Mouse (Mus musculus) CD4-positive, CD25-positive, alpha-beta regulatory T cell, adult 4 months (primary cell): ENCODE results near the gene Scarb2. TPM values are rescaled to one million over a fixed set of nuclear protein-coding genes. Genes with fewer than 3 reads are reported as not detected.

Experiments used
- ATAC-seq: one replicate; pipeline ENCODE4 v1.8.0; 2017
- polyA plus RNA-seq, 2 experiments: library from polyadenylated mRNA; unstranded; fragments of 100-300 nt; shearing (Covaris generic); gene quantifications; one replicate each; pipeline ENCODE4 v1.2.1; 2017

Gene Scarb2
- polyA plus RNA-seq, 2 experiments from 2014 or later: 9.1 to 13.0 TPM

DNA sequence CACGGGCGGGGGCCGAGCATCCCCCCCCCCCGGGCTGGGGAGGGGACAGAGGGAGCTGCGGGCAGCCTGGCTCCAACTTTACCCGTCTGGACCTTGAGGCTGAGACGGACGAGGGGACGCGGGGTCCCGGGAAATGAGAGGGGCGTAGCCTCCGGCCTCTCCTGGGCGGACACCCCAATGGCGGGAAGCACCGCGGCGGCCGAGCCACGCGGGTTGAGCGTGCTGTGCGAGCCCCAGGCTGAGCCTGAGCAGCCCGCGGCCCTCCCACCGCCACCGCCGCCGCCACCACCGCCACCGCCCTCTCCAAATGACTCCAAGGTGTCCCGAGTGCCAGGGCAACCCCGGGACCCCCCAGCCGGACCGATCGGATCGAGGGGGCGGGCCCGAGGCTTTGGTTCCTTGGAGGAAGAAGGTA, 72.1 kb downstream of the Scarb2 start:
- no peak for ATAC-seq

DNA sequence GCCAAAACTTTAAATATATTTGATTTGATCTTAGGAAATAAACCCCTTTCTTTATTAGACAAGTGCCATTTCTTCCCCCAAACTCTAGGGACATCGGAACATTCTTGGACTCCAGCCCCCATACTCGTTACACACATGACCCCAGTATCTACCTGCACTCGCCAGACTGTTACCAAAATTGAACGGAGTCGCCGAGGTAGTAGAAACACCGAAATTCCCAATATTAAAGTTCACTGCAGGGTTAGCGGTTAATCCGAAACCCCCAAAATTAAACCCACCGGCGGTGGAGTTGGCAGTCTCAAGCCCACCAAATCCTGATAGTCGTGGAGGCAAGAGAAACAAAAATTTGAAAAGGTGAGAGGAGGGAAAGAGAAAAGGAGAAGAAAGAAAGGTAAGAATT, 72.6 kb downstream of the Scarb2 start:
- ATAC-seq: no peak

- no peak for ATAC-seq
Measured at GRCm38 (mm10) chr5:92431611-92432010, 75.0 kb downstream of the Scarb2 start.

GRCm38 (mm10) chr5:92430723-92431122, 75.9 kb downstream of the Scarb2 start:
- ATAC-seq: no peak

- no peak for ATAC-seq
Measured at GRCm38 (mm10) chr5:92424126-92424525, 82.5 kb downstream of the Scarb2 start.

GRCm38 (mm10) chr5:92413982-92414375, 92.7 kb downstream of the Scarb2 start:
- no peak for ATAC-seq

- no peak for ATAC-seq
Measured at GRCm38 (mm10) chr5:92413271-92413981, 93.2 kb downstream of the Scarb2 start.

DNA sequence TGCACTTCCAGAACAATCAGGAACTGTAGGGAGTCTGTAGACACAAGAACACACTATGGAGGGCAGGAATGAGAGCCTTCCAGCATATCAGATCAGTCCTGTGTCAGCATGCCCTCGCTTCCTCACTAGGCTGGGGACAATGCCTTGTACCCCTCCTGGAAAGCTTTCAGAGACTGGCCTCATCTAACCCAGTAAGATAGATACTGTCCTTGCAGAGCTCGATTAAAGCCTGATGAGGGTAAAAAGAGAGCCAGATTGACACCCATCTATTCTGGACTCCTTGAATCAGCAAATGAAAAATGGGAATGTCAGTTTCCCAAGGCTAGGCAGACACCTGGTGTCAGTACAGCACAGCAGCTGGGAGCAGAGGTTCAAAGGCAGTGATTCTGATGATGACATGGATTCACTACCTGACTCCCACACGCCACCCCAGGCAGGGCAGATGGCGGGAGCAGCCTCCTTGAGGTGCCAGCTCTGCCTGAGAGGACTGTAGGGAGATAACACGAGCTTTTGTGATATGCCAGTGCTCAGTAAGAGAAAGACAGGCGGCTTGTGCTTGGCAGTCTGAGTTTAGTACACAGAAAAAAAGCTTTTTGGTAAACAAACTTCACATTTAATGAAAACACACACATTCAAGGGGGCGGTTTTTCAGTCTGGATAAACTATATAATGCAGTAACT, 95.0 kb downstream of the Scarb2 start:
- no peak for ATAC-seq

- no peak for ATAC-seq
Measured at GRCm38 (mm10) chr5:92410486-92410885, 96.1 kb downstream of the Scarb2 start.

DNA sequence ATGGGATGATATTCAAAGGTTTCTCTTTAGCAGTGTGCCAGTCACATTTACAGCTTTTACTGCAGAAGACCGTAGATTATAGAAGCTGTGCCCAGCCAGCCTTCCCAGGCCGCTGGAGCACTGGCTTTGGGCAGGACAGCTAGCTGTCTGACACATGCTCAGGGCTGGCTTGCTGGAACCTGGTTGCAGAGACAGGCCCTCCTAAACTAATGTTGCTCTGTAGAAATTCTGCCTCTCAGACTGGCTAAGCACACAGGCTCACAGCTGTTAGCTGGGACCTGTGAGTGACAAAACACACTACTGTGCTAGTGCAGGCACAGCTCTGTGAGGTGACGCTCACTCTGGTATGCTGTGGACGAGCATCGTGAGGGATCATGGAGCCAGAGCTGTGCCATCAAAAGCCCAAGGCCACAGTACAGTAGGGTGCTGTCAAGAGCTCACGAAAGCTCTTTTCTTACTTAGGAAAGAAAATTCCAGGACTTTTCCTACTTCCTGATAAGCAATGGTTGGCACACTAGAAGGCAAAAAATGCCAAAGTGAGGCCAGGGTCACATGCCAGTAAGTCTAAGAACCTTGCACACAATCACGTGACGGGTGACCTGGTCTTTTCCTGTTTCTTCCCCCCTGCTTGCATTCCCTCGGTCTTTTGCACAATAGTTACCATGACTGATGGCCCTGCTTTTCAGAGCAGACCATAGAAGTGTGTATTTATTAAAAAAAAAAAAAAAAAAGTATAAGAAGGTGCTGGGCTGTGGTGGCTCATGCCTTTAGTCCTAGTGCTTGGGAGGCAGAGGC, 97.1 kb downstream of the Scarb2 start:
- no peak for ATAC-seq

DNA sequence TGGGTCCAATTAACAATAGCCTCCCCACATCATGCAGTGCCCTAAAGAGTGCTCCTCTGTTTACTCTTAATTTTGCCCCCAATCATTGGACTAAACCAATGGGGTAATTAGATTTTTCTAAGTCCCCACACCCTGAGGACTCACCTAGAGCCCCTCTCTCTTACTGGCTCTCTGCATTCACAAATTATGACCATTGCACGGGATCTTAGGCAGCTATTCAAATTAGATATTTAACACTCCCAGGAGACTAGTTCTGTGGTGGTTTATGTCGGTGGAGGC, 102.3 kb downstream of the Scarb2 start:
- no peak for ATAC-seq

- no peak for ATAC-seq
Measured at GRCm38 (mm10) chr5:92403562-92404399, 102.9 kb downstream of the Scarb2 start.

GRCm38 (mm10) chr5:92402816-92403215, 103.8 kb downstream of the Scarb2 start:
- no peak for ATAC-seq

DNA sequence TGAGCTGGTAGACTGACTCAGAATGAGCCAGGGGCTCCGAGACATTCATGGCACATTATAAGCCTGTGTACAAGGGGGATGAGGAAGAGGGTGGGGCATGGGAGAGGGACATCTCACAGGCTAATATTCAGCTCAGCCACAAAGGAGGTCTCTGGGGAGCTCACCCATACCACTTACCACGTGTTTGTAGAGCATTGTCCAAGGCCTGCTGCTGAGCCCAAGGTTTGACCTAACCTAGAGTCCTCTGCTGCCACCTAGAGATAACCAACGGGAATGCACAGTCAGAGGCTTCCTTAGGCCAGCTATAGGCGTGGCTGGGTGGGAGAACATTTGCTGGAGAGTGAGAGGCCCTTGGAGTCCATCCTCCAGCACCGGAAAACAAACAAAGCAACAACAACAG, 108.5 kb downstream of the Scarb2 start:
- peak; percentile 97 for ATAC-seq

DNA sequence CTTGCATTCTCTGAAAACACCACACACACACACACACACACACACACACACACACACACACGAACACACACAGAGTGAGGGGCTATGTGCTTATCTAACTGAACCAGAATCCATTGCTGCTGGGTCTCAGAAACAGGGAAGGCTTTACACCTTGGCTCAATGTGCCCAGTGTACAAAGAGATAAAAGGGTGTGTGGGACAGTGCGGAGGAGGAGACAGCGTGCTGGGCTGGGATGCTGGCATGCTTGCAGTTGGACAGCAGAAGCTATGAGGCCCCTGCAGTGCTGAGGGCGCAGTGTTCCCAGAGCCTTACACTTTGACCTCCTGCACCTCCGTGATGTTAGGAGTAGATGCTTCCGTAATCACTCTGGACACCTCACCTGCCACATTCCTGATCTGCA, 110.2 kb downstream of the Scarb2 start:
- ATAC-seq: no peak

DNA sequence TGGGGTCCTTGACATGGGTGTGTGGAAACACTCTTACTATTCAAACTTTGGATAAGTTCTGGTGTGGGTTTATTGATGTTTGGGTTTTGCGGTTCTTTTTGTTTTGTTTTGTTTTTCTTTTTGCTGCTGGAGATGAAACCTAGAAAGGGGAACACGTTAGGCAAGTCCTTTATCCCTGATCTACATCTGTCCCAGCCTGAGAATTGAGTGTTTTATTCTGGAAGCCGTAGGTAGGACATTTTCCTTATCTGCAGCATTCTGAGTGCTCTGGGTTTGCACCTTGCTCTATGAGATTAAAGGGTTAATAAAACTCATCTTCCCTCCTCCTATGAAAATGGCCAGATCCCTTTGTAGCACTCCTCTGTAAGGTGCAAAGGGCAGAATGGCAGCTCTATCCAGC, 110.9 kb downstream of the Scarb2 start:
- ATAC-seq: no peak

GRCm38 (mm10) chr5:92393863-92394262, 112.8 kb downstream of the Scarb2 start:
- no peak for ATAC-seq

DNA sequence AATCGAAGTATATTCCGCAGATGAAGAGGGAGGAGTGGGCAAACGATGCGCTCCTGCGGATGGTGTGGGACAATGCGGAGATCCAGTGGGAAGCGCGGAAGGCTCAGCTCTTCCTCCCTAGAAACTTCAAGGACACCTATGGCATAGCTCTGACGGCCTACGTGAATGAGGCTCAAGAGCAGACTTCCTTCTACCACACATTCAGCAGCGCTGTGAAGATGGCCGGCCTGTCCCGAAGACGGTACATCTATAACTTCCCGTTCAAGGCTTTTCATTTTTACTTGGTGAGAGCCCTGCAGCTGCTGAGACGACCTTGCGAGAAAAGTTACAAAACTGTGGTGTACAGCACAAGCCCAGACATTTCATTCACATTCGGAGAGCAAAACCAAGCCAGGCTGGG, 114.1 kb downstream of the Scarb2 start:
- ATAC-seq: peak; percentile 63
